Mouse (Mus musculus) intestine, embryonic 16.5 days (tissue): ENCODE data around the gene Zpbp. TPM values are rescaled to one million over a fixed set of nuclear protein-coding genes. Genes with fewer than 3 reads are reported as not detected.

Experiments
- ATAC-seq: fragments of 200-750 bp; cut with Nextera tagmentation; 2 replicates; pipeline ENCODE4 v1.8.0; 2017; ENCODE audit warnings: moderate TSS enrichment, moderate library complexity
- H3K27ac ChIP-seq: fragments of 300-500 bp; sonication (generic); 2 replicates; pipeline ENCODE4 v1.5.1; 2014; ENCODE audit warnings: mild to moderate bottlenecking, low read length
- H3K27me3 ChIP-seq: fragments of 300-500 bp; sonication (generic); replicated peaks from 2 replicates; pipeline ENCODE4 v1.6.1; 2014; ENCODE audit warnings: low read length, control low read depth, mixed read lengths; ENCODE audit not compliant: control insufficient read depth, insufficient read depth
- H3K36me3 ChIP-seq: fragments of 300-500 bp; sonication (generic); 2 replicates; pipeline ENCODE4 v1.6.1; 2014; ENCODE audit warnings: low read length, control low read depth; ENCODE audit not compliant: control insufficient read depth, insufficient read depth
- H3K4me1 ChIP-seq: fragments of 300-500 bp; sonication (generic); 2 replicates; pipeline ENCODE4 v1.6.1; 2014; ENCODE audit warnings: low read length, control low read depth, mixed read lengths; ENCODE audit not compliant: control insufficient read depth, insufficient read depth
- H3K4me2 ChIP-seq: fragments of 300-500 bp; sonication (generic); 2 replicates; pipeline ENCODE4 v1.6.1; 2014; ENCODE audit warnings: low read depth, low read length, control low read depth
- H3K4me3 ChIP-seq: fragments of 300-500 bp; sonication (generic); 2 replicates; pipeline ENCODE4 v1.5.1; 2014; ENCODE audit warnings: mild to moderate bottlenecking, low read length
- H3K9ac ChIP-seq: fragments of 300-500 bp; sonication (generic); 2 replicates; pipeline ENCODE4 v1.6.1; 2014; ENCODE audit warnings: low read depth, low read length
- H3K9me3 ChIP-seq: fragments of 300-500 bp; sonication (generic); 2 replicates; pipeline ENCODE4 v1.6.1; 2016; ENCODE audit warnings: low read length, control low read depth; ENCODE audit not compliant: control insufficient read depth
- WGBS: fragments of 180-500 bp; shearing (Covaris S2); extraction: QIAGEN DNeasy Blood & Tissue Kit; methylation state at CpG from one replicate; pipeline ENCODE4 v1.1.7; 2014; 5-methylcytosine and 5-hydroxymethylcytosine counted together
- polyA plus RNA-seq: library from polyadenylated mRNA; unstranded; fragments of >200 nt; fragmentation: Nextera tagmentation; extraction: Ambion mirVana; gene quantifications from 2 replicates; pipeline ENCODE4 v1.2.1, GENCODE M21; 2015

Gene Zpbp
- polyA plus RNA-seq, 1 experiment from 2014 or later = 0.34 TPM

- no peaks in the 10 kb centered on the region for H3K9me3 ChIP-seq
- 75% methylated on average over 1 of the region's 1 CpGs for WGBS
- H3K4me3 ChIP-seq = no peak overlapping the region
- no peak overlapping the region for H3K9ac ChIP-seq
- no peaks in the 10 kb centered on the region for H3K4me1 ChIP-seq
- no peaks in the 10 kb centered on the region for H3K36me3 ChIP-seq
- no peaks in the 10 kb centered on the region for H3K27me3 ChIP-seq
- H3K27ac ChIP-seq = no peak overlapping the region
- ATAC-seq = no peak
- no peak overlapping the region for H3K4me2 ChIP-seq
Measured at GRCm38 (mm10) chr11:11239346-11239745, 222.9 kb downstream of the Zpbp start.

Other genes with a start within 250 kb of the Zpbp start
- gene Spata48, start 314 bp downstream of the Zpbp start, polyA plus RNA-seq = 0.45 and 0.61 TPM in 2 replicates
- not detected in 2 replicates for gene 4930512M02Rik, start 165.4 kb upstream of the Zpbp start, polyA plus RNA-seq
- gene Ikzf1, start 222.6 kb upstream of the Zpbp start, polyA plus RNA-seq = 1.5 and 1.9 TPM in 2 replicates